In the genomic region with DNA sequence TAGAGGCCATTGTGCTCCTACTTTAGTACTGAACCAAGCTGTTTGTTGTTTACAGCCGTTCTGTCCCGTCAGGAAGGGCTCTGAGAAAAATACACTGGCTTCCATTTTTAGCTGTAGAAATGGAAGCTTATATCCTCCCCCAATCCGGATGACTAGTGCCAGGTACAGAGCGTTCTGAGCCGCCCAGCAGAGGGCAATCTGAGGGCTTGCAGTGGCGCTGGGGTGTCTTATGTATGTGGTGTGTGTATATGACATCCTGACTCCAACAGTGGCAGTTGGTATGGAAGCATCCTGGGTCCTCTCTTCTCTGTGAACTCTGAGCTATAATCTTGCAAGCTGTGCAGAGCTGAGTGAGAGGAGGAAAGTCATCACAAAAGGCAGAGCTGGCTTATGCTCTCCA, we compare ENCODE assay signal across 11 mouse cellular contexts.
A peak's percentile ranks its signal among the peaks of the same experiment; 100 is the strongest.
DNase-seq lines count a peak whose midpoint lies in the region; ATAC-seq and TF ChIP-seq lines count a peak whose summit lies in the region.
"Had no signal": no experiment of that assay in that cellular context is flagged by ENCODE, and none has a peak within 500 bp of the region (broad histone marks: within the 10 kb centered on the region; RNA-seq: fewer than 3 reads in every experiment).

No protein-coding gene starts in this region.

- no peak overlapping the region for H3K4me2 ChIP-seq in hindbrain, embryonic 13.5 days
- no peak overlapping the region for H3K4me2 ChIP-seq in neural tube, embryonic 15.5 days
- H3K4me2 ChIP-seq: liver, embryonic 15.5 days had no signal

- peaks cover 23% of the 10 kb centered on the region for H3K4me1 ChIP-seq in hindbrain, embryonic 13.5 days (replicated peaks)
- H3K4me1 ChIP-seq in neural tube, embryonic 15.5 days: peaks cover 19% of the 10 kb centered on the region
- H3K4me1 ChIP-seq: liver, embryonic 15.5 days had no signal

- H3K9me3 ChIP-seq in hindbrain, embryonic 13.5 days: no peaks in the 10 kb centered on the region
- H3K9me3 ChIP-seq in neural tube, embryonic 15.5 days (replicated peaks): no peaks in the 10 kb centered on the region
- H3K9me3 ChIP-seq: liver, embryonic 15.5 days had no signal

- ATAC-seq in frontal cortex, adult (ENCODE audit: low TSS enrichment): peak; percentile 48; the same call in 1 of the 2 replicates
- ATAC-seq in hindbrain, embryonic 13.5 days (ENCODE audit: low FRiP score): peak; percentile 43; the same call in 1 of the 2 replicates
- no peak for ATAC-seq in neural tube, embryonic 15.5 days (ENCODE audit: low FRiP score)

- H3K27ac ChIP-seq in left cerebral cortex, adult 2 months: no peak overlapping the region
- H3K27ac ChIP-seq in hindbrain, embryonic 13.5 days: peak overlapping the region; percentile 30; the same call in 1 of the 2 replicates
- peak overlapping the region; percentile 23; the same call in 1 of the 2 replicates for H3K27ac ChIP-seq in neural tube, embryonic 15.5 days (replicated peaks)
- H3K27ac ChIP-seq: liver, embryonic 15.5 days had no signal

- H3K4me3 ChIP-seq in left cerebral cortex, adult 2 months: no peak overlapping the region
- no peak overlapping the region for H3K4me3 ChIP-seq in hindbrain, embryonic 13.5 days
- H3K4me3 ChIP-seq in neural tube, embryonic 15.5 days (replicated peaks): no peak overlapping the region
- H3K4me3 ChIP-seq: liver, embryonic 15.5 days had no signal

- TF ChIP-seq CTCF in left cerebral cortex, adult 2 months (IDR thresholded peaks at IDR 0.05): peak; percentile 25

- no peaks in the 10 kb centered on the region for H3K27me3 ChIP-seq in hindbrain, embryonic 13.5 days
- no peaks in the 10 kb centered on the region for H3K27me3 ChIP-seq in neural tube, embryonic 15.5 days (replicated peaks)
- H3K27me3 ChIP-seq: liver, embryonic 15.5 days had no signal

- intact Hi-C loops in left cerebral cortex, adult 2 months (cut with DNase I): no loop called here

- 70% methylated on average over 6 of the region's 6 CpGs for WGBS in hindbrain, embryonic 13.5 days
- 65% methylated on average over 6 of the region's 6 CpGs for WGBS in neural tube, embryonic 15.5 days

- H3K36me3 ChIP-seq in hindbrain, embryonic 13.5 days: no peaks in the 10 kb centered on the region
- H3K36me3 ChIP-seq in neural tube, embryonic 15.5 days: no peaks in the 10 kb centered on the region
- H3K36me3 ChIP-seq: liver, embryonic 15.5 days had no signal

- DNase-seq in frontal cortex, postnatal 25 days (ENCODE audit: low spot score in 2 of 2): no peak
- DNase-seq in left cerebral cortex, adult 2 months (ENCODE audit: extremely low spot score in 1 of 2, low spot score in 2 of 2): no peak
- DNase-seq in left cerebral cortex, adult 11 months (ENCODE audit: low spot score): no peak
- no peak for DNase-seq in spleen, postnatal 36 days (ENCODE audit: low spot score in 2 of 2)
- no peak for DNase-seq in adrenal gland, adult 18-20 months (ENCODE audit: low spot score in 2 of 2)
- DNase-seq: kidney, postnatal 14 days; thymus, postnatal 36 days had no signal

- H3K9ac ChIP-seq in hindbrain, embryonic 13.5 days: no peak overlapping the region
- H3K9ac ChIP-seq in neural tube, embryonic 15.5 days (replicated peaks): no peak overlapping the region
- H3K9ac ChIP-seq: liver, embryonic 15.5 days had no signal
